Mouse (Mus musculus) CH12.LX (cell line): ENCODE results near the gene Tmem198.

Experiments
- CTCF ChIP-seq, 2 experiments: IDR thresholded peaks in 1 of 2; conservative IDR thresholded peaks in 1 of 2; 2 replicates each; pipeline ENCODE4 v1.5.1; 2011 to 2012; ENCODE audit warnings: low read depth in 2 of 2, low read length in 2 of 2, improper control_type of control experiment in 1 of 2, inconsistent platforms in 1 of 2, mild to moderate bottlenecking in 1 of 2, moderate library complexity in 1 of 2
- JUND ChIP-seq: conservative IDR thresholded peaks from 2 replicates; pipeline ENCODE4 v1.6.1; 2011; ENCODE audit warnings: low read depth, low read length, improper control_type of control experiment
- NELFE ChIP-seq: IDR thresholded peaks from 2 replicates; pipeline ENCODE4 v1.6.1; 2011; ENCODE audit warnings: low read depth, low read length, improper control_type of control experiment
- PAX5 ChIP-seq: IDR thresholded peaks from 2 replicates; pipeline ENCODE4 v1.6.1; 2012; ENCODE audit warnings: low read length, inconsistent platforms, mixed read lengths
- POLR2A ChIP-seq: IDR thresholded peaks from 2 replicates; pipeline ENCODE4 v1.6.1; 2011; ENCODE audit warnings: low read depth, mild to moderate bottlenecking, improper control_type of control experiment, low read length

DNA sequence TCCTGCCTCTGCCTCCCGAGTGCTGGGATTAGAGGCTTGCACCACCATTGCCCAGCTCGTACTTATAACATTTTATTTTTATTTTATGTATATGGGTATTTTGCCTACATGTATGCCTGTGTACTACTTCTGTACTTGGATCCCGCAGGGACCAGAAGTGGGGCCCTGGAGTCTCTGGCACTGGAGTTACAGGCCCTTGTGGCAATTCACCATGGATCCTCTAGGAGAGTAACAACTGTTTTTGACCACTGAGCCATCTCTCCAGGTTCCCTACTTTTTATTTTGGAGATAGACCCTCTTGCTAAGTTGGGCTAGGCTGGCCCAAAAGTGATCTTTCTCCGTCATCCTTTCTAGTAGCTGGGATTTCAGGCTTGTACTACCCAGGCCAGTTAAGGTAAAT, 39.1 kb downstream of the Tmem198 start:
- no peak for TF ChIP-seq NELFE
- no peak for TF ChIP-seq JUND
- TF ChIP-seq PAX5: no peak
- TF ChIP-seq CTCF (conservative IDR thresholded peaks at IDR 0.05 in 1 of 2, IDR thresholded peaks at IDR 0.05 in 1 of 2; ENCODE audit: low read depth in 2 of 2, low read length in 2 of 2): no peak
- no peak for TF ChIP-seq POLR2A
